Mouse (Mus musculus) intestine, embryonic 16.5 days (tissue): ENCODE results near the gene Ush2a. TPM values are rescaled to one million over a fixed set of nuclear protein-coding genes. Genes with fewer than 3 reads are reported as not detected.

Experiments
- ATAC-seq: fragments of 200-750 bp; cut with Nextera tagmentation; 2 replicates; pipeline ENCODE4 v1.8.0; 2017; ENCODE audit warnings: moderate TSS enrichment, moderate library complexity
- H3K27ac ChIP-seq: fragments of 300-500 bp; sonication (generic); 2 replicates; pipeline ENCODE4 v1.5.1; 2014; ENCODE audit warnings: mild to moderate bottlenecking, low read length
- H3K27me3 ChIP-seq: fragments of 300-500 bp; sonication (generic); replicated peaks from 2 replicates; pipeline ENCODE4 v1.6.1; 2014; ENCODE audit warnings: low read length, control low read depth, mixed read lengths; ENCODE audit not compliant: control insufficient read depth, insufficient read depth
- H3K36me3 ChIP-seq: fragments of 300-500 bp; sonication (generic); 2 replicates; pipeline ENCODE4 v1.6.1; 2014; ENCODE audit warnings: low read length, control low read depth; ENCODE audit not compliant: control insufficient read depth, insufficient read depth
- H3K4me1 ChIP-seq: fragments of 300-500 bp; sonication (generic); 2 replicates; pipeline ENCODE4 v1.6.1; 2014; ENCODE audit warnings: low read length, control low read depth, mixed read lengths; ENCODE audit not compliant: control insufficient read depth, insufficient read depth
- H3K4me2 ChIP-seq: fragments of 300-500 bp; sonication (generic); 2 replicates; pipeline ENCODE4 v1.6.1; 2014; ENCODE audit warnings: low read depth, low read length, control low read depth
- H3K4me3 ChIP-seq: fragments of 300-500 bp; sonication (generic); 2 replicates; pipeline ENCODE4 v1.5.1; 2014; ENCODE audit warnings: mild to moderate bottlenecking, low read length
- H3K9ac ChIP-seq: fragments of 300-500 bp; sonication (generic); 2 replicates; pipeline ENCODE4 v1.6.1; 2014; ENCODE audit warnings: low read depth, low read length
- H3K9me3 ChIP-seq: fragments of 300-500 bp; sonication (generic); 2 replicates; pipeline ENCODE4 v1.6.1; 2016; ENCODE audit warnings: low read length, control low read depth; ENCODE audit not compliant: control insufficient read depth
- WGBS: fragments of 180-500 bp; shearing (Covaris S2); extraction: QIAGEN DNeasy Blood & Tissue Kit; methylation state at CpG from one replicate; pipeline ENCODE4 v1.1.7; 2014; 5-methylcytosine and 5-hydroxymethylcytosine counted together
- polyA plus RNA-seq: library from polyadenylated mRNA; unstranded; fragments of >200 nt; fragmentation: Nextera tagmentation; extraction: Ambion mirVana; gene quantifications from 2 replicates; pipeline ENCODE4 v1.2.1, GENCODE M21; 2015

Gene Ush2a
- polyA plus RNA-seq, 1 experiment from 2014 or later: 0.06 TPM

GRCm38 (mm10) chr1:188906175-188906574, 644.4 kb downstream of the Ush2a start:
- H3K4me3 ChIP-seq: no peak overlapping the region
- H3K27ac ChIP-seq: no peak overlapping the region
- no peaks in the 10 kb centered on the region for H3K9me3 ChIP-seq
- H3K4me1 ChIP-seq: no peaks in the 10 kb centered on the region
- no peaks in the 10 kb centered on the region for H3K36me3 ChIP-seq
- no peak for ATAC-seq
- H3K27me3 ChIP-seq: no peaks in the 10 kb centered on the region
- no peak overlapping the region for H3K4me2 ChIP-seq
- no peak overlapping the region for H3K9ac ChIP-seq
- 84% methylated on average over 7 of the region's 7 CpGs for WGBS

GRCm38 (mm10) chr1:188910656-188911055, 648.8 kb downstream of the Ush2a start:
- WGBS: 86% methylated on average over 11 of the region's 11 CpGs
- H3K9me3 ChIP-seq: no peaks in the 10 kb centered on the region

GRCm38 (mm10) chr1:188919946-188920345, 658.1 kb downstream of the Ush2a start:
- ATAC-seq: no peak
- no peak overlapping the region for H3K9ac ChIP-seq
- H3K27me3 ChIP-seq: no peaks in the 10 kb centered on the region

More at GRCm38 (mm10) chr1:188910656-188911055, 648.8 kb downstream of the Ush2a start:
- no peak for ATAC-seq
- Histone ChIP-seq H3K4me2 (no peak overlapping the region), H3K36me3 (no peaks in the 10 kb centered on the region), H3K4me3 (no peak overlapping the region), H3K27me3 (no peaks in the 10 kb centered on the region), H3K27ac (no peak overlapping the region), H3K9ac (no peak overlapping the region), H3K4me1 (no peaks in the 10 kb centered on the region)

GRCm38 (mm10) chr1:188937246-188937780, 675.5 kb downstream of the Ush2a start:
- WGBS: 63% methylated on average over 14 of the region's 14 CpGs
- H3K27ac ChIP-seq: no peak overlapping the region
- H3K4me1 ChIP-seq: no peaks in the 10 kb centered on the region
- no peaks in the 10 kb centered on the region for H3K27me3 ChIP-seq
- H3K36me3 ChIP-seq: no peaks in the 10 kb centered on the region
- ATAC-seq: no peak
- H3K9ac ChIP-seq: no peak overlapping the region
- H3K4me3 ChIP-seq: no peak overlapping the region
- no peak overlapping the region for H3K4me2 ChIP-seq
- no peaks in the 10 kb centered on the region for H3K9me3 ChIP-seq

More at GRCm38 (mm10) chr1:188919946-188920345, 658.1 kb downstream of the Ush2a start:
- Histone ChIP-seq H3K36me3 (no peaks in the 10 kb centered on the region), H3K4me3 (no peak overlapping the region), H3K27ac (no peak overlapping the region), H3K9me3 (no peaks in the 10 kb centered on the region), H3K4me2 (no peak overlapping the region), H3K4me1 (no peaks in the 10 kb centered on the region)
- 39% methylated on average over 1 of the region's 1 CpGs for WGBS

DNA sequence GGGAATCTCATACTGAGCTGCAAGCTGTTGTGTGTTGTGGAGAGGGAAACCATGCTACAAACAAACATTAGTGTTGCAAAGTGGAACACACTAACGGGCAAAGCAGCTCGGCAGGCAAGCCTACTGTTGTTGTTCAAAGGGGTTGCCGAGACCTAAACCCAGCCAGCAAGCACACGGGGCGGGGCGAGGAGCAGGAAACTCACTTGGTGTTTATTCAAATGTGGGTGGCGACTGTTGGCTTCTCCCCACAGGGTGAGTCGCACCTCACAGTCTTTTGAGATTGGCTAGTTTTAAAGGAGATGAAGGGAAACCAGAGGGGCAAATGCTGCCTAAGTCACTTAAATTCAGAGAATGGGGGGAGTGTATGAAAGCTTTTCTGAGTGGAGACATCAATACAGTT, 683.5 kb downstream of the Ush2a start:
- Histone ChIP-seq H3K9ac (no peak overlapping the region), H3K36me3 (no peaks in the 10 kb centered on the region), H3K4me3 (no peak overlapping the region), H3K27ac (no peak overlapping the region), H3K4me2 (no peak overlapping the region), H3K27me3 (no peaks in the 10 kb centered on the region), H3K9me3 (no peaks in the 10 kb centered on the region), H3K4me1 (no peaks in the 10 kb centered on the region; the same call in 1 of the 2 replicates)
- no peak for ATAC-seq
- 13% methylated on average over 8 of the region's 8 CpGs for WGBS

DNA sequence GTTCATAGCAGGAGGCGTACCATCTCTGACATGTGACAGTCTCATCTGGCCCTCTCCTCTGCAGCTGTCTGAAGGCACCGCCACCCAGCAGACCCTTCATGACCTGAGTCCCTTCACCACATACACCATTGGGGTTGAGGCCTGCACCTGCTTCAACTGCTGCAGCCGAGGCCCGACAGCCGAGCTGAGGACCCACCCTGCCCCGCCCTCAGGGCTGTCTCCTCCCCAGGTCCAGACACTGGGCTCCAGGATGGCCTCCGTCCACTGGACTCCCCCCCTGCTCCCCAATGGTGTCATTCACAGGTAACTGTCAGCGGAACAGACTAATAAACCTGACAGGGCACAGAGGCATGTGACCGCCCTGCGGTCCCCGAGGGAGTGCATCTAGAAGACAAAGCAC, 685.0 kb downstream of the Ush2a start:
- 81% methylated on average over 11 of the region's 11 CpGs for WGBS
- Histone ChIP-seq H3K27me3 (no peaks in the 10 kb centered on the region), H3K4me1 (no peaks in the 10 kb centered on the region; the same call in 1 of the 2 replicates), H3K4me2 (no peak overlapping the region), H3K9me3 (no peaks in the 10 kb centered on the region), H3K4me3 (no peak overlapping the region), H3K9ac (no peak overlapping the region), H3K36me3 (no peaks in the 10 kb centered on the region), H3K27ac (no peak overlapping the region)
- ATAC-seq: no peak

DNA sequence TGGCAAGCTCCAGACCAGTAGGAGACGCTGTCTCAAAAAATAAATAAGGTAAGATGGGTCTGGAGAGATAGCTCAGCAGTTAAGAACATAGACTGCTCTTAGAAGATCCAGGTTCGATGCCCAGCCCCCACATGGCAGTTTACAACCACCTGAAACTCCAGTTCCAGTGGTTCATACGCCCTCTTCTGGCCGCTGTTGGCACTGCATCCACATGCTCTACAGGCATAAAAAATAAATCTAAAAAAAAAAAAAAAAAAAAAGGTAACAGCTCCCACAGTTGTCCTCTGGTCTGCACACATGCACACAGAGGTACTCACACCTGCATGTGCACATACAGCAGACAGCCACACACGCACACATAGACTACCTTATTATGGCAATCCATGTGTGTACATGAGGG, 686.0 kb downstream of the Ush2a start:
- 64% methylated on average over 5 of the region's 5 CpGs for WGBS
- H3K4me1 ChIP-seq: no peaks in the 10 kb centered on the region; the same call in 1 of the 2 replicates
- no peaks in the 10 kb centered on the region for H3K27me3 ChIP-seq
- no peak for ATAC-seq
- no peak overlapping the region for H3K4me3 ChIP-seq
- H3K36me3 ChIP-seq: no peaks in the 10 kb centered on the region
- H3K27ac ChIP-seq: no peak overlapping the region
- H3K9me3 ChIP-seq: no peaks in the 10 kb centered on the region
- no peak overlapping the region for H3K4me2 ChIP-seq
- H3K9ac ChIP-seq: no peak overlapping the region

DNA sequence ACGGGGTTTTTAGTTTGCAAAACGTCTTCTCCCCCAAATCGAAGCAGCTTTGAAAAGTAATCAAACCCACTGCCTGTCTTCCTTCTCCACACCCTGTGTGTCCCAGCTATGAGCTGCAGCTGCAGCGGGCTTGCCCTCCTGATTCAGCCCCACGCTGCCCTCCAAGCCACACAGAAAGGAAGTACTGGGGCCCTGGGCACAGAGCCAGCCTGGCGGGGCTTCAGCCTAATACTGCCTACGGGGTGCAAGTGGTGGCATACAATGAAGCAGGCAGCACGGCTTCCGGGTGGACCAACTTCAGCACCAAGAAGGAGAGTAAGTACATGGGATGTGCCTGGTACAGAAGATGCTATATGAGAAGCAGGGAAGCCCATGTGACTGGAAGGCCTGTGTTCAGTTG, 686.5 kb downstream of the Ush2a start:
- H3K4me2 ChIP-seq: no peak overlapping the region
- no peak for ATAC-seq
- H3K9me3 ChIP-seq: no peaks in the 10 kb centered on the region
- no peak overlapping the region for H3K9ac ChIP-seq
- H3K27ac ChIP-seq: no peak overlapping the region
- H3K36me3 ChIP-seq: no peaks in the 10 kb centered on the region
- WGBS: 74% methylated on average over 9 of the region's 9 CpGs
- no peaks in the 10 kb centered on the region; the same call in 1 of the 2 replicates for H3K4me1 ChIP-seq
- no peaks in the 10 kb centered on the region for H3K27me3 ChIP-seq
- H3K4me3 ChIP-seq: no peak overlapping the region

DNA sequence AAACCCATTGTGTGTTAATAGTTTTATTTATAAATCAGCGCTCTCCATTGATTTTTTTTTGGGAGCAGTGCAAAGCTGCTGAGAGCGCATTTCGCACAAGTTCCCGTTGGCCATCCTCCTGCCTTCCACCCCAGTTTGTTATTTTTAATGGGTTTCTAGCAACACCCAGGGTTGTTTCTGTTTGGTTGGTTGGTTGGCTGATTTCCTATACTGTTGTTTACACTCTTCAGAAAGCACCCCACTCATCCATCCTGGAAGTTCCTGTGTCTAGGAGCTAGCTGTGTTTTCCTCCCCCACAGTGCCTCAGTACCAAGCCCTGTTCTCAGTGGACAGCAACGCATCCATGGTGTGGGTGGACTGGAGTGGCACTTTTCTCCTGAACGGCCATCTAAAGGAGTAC, 689.3 kb downstream of the Ush2a start:
- WGBS: 82% methylated on average over 6 of the region's 6 CpGs
- no peaks in the 10 kb centered on the region for H3K27me3 ChIP-seq

DNA sequence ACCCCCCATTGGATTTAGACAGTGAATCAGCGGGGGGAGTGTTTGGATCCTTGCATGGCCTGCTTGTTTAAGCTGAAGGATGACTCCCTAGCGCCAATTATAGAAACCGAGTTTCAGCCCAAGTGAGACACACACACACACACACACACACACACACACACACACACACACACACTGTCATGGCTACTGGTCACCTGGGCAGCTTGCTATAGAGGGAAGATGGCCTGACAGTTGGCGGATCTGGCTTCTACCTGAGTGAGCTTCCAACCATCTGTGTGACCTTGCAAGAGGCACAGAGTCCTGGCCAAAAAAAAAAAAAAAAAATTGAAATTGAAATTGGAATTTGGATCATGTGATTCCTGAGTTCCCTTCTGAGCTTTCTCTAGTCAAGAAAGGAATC, 690.7 kb downstream of the Ush2a start:
- no peak overlapping the region for H3K27ac ChIP-seq
- H3K4me1 ChIP-seq: no peaks in the 10 kb centered on the region
- no peaks in the 10 kb centered on the region for H3K27me3 ChIP-seq
- ATAC-seq: no peak
- H3K4me2 ChIP-seq: no peak overlapping the region
- WGBS: 84% methylated on average over 4 of the region's 4 CpGs
- H3K9ac ChIP-seq: no peak overlapping the region
- H3K36me3 ChIP-seq: no peaks in the 10 kb centered on the region
- H3K9me3 ChIP-seq: no peaks in the 10 kb centered on the region
- no peak overlapping the region for H3K4me3 ChIP-seq

More for the DNA sequence above, 689.3 kb downstream of the Ush2a start:
- no peak for ATAC-seq
- Histone ChIP-seq H3K36me3 (no peaks in the 10 kb centered on the region), H3K27ac (no peak overlapping the region), H3K9ac (no peak overlapping the region), H3K9me3 (no peaks in the 10 kb centered on the region), H3K4me2 (no peak overlapping the region), H3K4me1 (no peaks in the 10 kb centered on the region), H3K4me3 (no peak overlapping the region)
